Mouse (Mus musculus): ENCODE measurements around the gene Nfil3.

- TF ChIP-seq CTCF (IDR thresholded peaks at IDR 0.05; ENCODE audit: low read depth): no peak
- TF ChIP-seq EP300 (IDR thresholded peaks at IDR 0.05; ENCODE audit: low read depth): no peak
These were observed 22.4 kb upstream of the Nfil3 start for GRCm38 (mm10) chr13:53003286-53003685.
